Mouse (Mus musculus) CH12.LX (cell line): ENCODE measurements at regions not wholly inside any gene's neighbourhood (a gene's known extent, or its start where the extent isn't known, plus 50 kb on each side); places are given as distances from the start of the nearest gene placed in this dataset.

Experiments
- DNase-seq: peaks from one replicate; pipeline ENCODE4 v3.0.0-alpha.2; 2013; ENCODE audit errors: extremely low read depth
- H3K27ac ChIP-seq: 2 replicates; pipeline ENCODE4 v1.5.1; 2012; ENCODE audit warnings: low read depth, mild to moderate bottlenecking, control low read depth, moderate library complexity; ENCODE audit not compliant: insufficient read depth
- H3K27me3 ChIP-seq: replicated peaks from 2 replicates; pipeline ENCODE3; 2012; ENCODE audit warnings: inconsistent platforms
- H3K36me3 ChIP-seq, 2 experiments: replicated peaks in 1 of 2; 2 replicates each; pipeline versions ENCODE3 to v1.6.1; 2012; ENCODE audit warnings: inconsistent platforms in 1 of 2, low read length in 1 of 2, mild to moderate bottlenecking in 1 of 2, mixed read lengths in 1 of 2, moderate library complexity in 1 of 2; ENCODE audit not compliant: control insufficient read depth in 1 of 2, insufficient read depth in 1 of 2
- H3K4me1 ChIP-seq, 2 experiments: 2 replicates each; pipeline ENCODE4 v1.6.1; 2012; ENCODE audit warnings: inconsistent platforms in 1 of 2, moderate library complexity in 1 of 2; ENCODE audit not compliant: insufficient read depth in 2 of 2, control insufficient read depth in 1 of 2
- H3K4me2 ChIP-seq: 2 replicates; pipeline ENCODE4 v1.6.1; 2012; ENCODE audit warnings: low read depth, mild to moderate bottlenecking, control low read depth; ENCODE audit not compliant: poor library complexity, insufficient read depth, severe bottlenecking
- H3K4me3 ChIP-seq, 3 experiments: fragments of 150-350 bp in 1 of 3; sonication (generic) in 1 of 3; replicated peaks in 1 of 3; 2 replicates each; pipeline versions ENCODE3 to v1.5.1; 2011 to 2012; ENCODE audit warnings: low read depth in 2 of 3, low read length in 2 of 3, mild to moderate bottlenecking in 2 of 3, moderate library complexity in 2 of 3, control low read depth in 1 of 3, improper control_type of control experiment in 1 of 3, inconsistent platforms in 1 of 3, mixed read lengths in 1 of 3; ENCODE audit not compliant: poor library complexity in 1 of 3
- H3K79me2 ChIP-seq: replicated peaks from 2 replicates; pipeline ENCODE4 v1.6.1; 2012; ENCODE audit warnings: mild to moderate bottlenecking, moderate library complexity; ENCODE audit not compliant: control insufficient read depth, poor library complexity, insufficient read depth, severe bottlenecking; ENCODE audit errors: extremely low read depth
- H3K9ac ChIP-seq: 2 replicates; pipeline ENCODE4 v1.6.1; 2012; ENCODE audit warnings: low read depth, mild to moderate bottlenecking, control low read depth, moderate library complexity; ENCODE audit not compliant: insufficient read depth
- H3K9me3 ChIP-seq: replicated peaks from 2 replicates; pipeline ENCODE3; 2012; ENCODE audit warnings: low read length, inconsistent platforms, mixed read lengths
- CHD2 ChIP-seq: IDR thresholded peaks from 2 replicates; pipeline ENCODE4 v1.6.1; 2011; ENCODE audit warnings: low read length, improper control_type of control experiment
- CTCF ChIP-seq, 2 experiments: IDR thresholded peaks in 1 of 2; conservative IDR thresholded peaks in 1 of 2; 2 replicates each; pipeline ENCODE4 v1.5.1; 2011 to 2012; ENCODE audit warnings: low read depth in 2 of 2, low read length in 2 of 2, improper control_type of control experiment in 1 of 2, inconsistent platforms in 1 of 2, mild to moderate bottlenecking in 1 of 2, moderate library complexity in 1 of 2
- E2F4 ChIP-seq: IDR thresholded peaks from 2 replicates; pipeline ENCODE4 v1.6.1; 2011; ENCODE audit warnings: low read depth, low read length, improper control_type of control experiment; ENCODE audit not compliant: insufficient replicate concordance
- ELF1 ChIP-seq: IDR thresholded peaks from 2 replicates; pipeline ENCODE4 v1.6.1; 2014; ENCODE audit warnings: low read depth, mild to moderate bottlenecking, inconsistent platforms, low read length, improper control_type of control experiment
- EP300 ChIP-seq: IDR thresholded peaks from 2 replicates; pipeline ENCODE4 v1.6.1; 2011; ENCODE audit warnings: low read length, improper control_type of control experiment
- JUND ChIP-seq: conservative IDR thresholded peaks from 2 replicates; pipeline ENCODE4 v1.6.1; 2011; ENCODE audit warnings: low read depth, low read length, improper control_type of control experiment
- POLR2A ChIP-seq: IDR thresholded peaks from 2 replicates; pipeline ENCODE4 v1.6.1; 2011; ENCODE audit warnings: low read depth, mild to moderate bottlenecking, improper control_type of control experiment, low read length
- POLR2AphosphoS2 ChIP-seq: IDR thresholded peaks from 2 replicates; pipeline ENCODE4 v1.6.1; 2011; ENCODE audit warnings: low read depth, low read length, improper control_type of control experiment
- USF1 ChIP-seq: IDR thresholded peaks from 2 replicates; pipeline ENCODE4 v1.6.1; 2014; ENCODE audit warnings: low read depth, mild to moderate bottlenecking, inconsistent platforms, low read length, improper control_type of control experiment
- ZNF384 ChIP-seq: IDR thresholded peaks from 2 replicates; pipeline ENCODE4 v1.6.1; 2012; ENCODE audit warnings: low read depth, low read length, improper control_type of control experiment, inconsistent platforms
- dilution Hi-C: fragments of 300-500 bp; cut with MboI; formaldehyde crosslinking; loops from 2 replicates; pipeline ENCODE4 v1.14.3; 2020; ENCODE audit warnings: low sequenced_read_pairs; ENCODE audit not compliant: extremely low pct_unique_long_range_greater_than_20kb, extremely low pct_ligation_motif_present
- in situ Hi-C: fragments of 300-500 bp; cut with MboI; formaldehyde crosslinking; loops from 3 replicates; pipeline ENCODE4 v1.14.3; 2019; ENCODE audit warnings: low sequenced_read_pairs, low pct_ligation_motif_present, low pct_unique_long_range_greater_than_20kb, mixed read lengths

DNA sequence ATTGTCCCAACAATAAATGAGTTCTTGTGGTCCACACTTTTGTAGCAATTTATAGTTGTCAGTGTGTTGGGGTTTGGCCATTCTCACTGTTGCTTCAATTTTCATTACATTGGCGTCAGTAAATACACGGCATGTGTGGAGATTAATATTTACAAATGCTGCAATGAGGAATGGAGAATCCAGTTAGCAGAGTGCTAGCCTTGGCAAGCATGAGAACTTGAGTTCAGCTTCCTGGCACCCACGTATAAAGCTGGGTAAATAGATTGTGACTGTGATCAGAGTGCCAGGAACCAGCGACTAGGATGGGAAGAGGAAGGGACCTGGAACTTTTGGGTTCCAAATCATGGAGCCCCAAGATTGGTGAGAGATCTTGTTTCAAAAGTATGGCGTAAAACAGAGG lies 177.1 kb downstream of the Dusp6 start:
- DNase-seq, result no peak
- TF ChIP-seq POLR2AphosphoS2, result no peak
- TF ChIP-seq E2F4, result no peak
- no peaks in the 10 kb centered on the region for H3K36me3 ChIP-seq
- no peaks in the 10 kb centered on the region for H3K9me3 ChIP-seq
- no peaks in the 10 kb centered on the region for H3K79me2 ChIP-seq
- H3K4me2 ChIP-seq, result no peak overlapping the region
- no peak overlapping the region for H3K9ac ChIP-seq
- dilution Hi-C loops, result no loop called here
- no peak overlapping the region for H3K27ac ChIP-seq
- H3K4me1 ChIP-seq, result peaks cover 0 to 4% of the 10 kb centered on the region in 2 experiments; a peak in 1 of 4 replicates
- in situ Hi-C loops, result no loop called here
- no peak overlapping the region for H3K4me3 ChIP-seq
- H3K27me3 ChIP-seq, result no peaks in the 10 kb centered on the region

DNA sequence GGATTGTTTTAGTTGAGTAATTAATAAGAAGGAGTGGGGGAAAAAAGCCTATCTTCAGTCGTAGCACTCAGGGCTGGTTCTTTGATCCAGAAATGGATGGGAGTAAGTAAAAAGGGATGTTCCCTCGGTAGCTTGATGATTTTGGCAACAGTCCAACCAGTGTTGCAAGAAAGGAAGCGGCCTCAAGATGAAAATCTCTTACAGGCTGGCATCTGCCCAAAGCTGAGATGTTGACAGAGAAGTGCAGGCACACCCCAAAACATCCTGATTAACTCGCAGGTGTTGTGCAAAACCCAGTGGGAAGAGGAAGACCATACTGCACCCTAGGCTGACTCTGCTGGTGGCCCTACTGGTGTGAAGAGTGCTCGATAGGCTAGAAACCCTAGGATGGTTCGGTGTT lies 178.0 kb downstream of the Dusp6 start:
- no peak overlapping the region for H3K9ac ChIP-seq
- H3K4me3 ChIP-seq, result no peak overlapping the region
- H3K27ac ChIP-seq, result no peak overlapping the region
- no peaks in the 10 kb centered on the region for H3K9me3 ChIP-seq
- no peaks in the 10 kb centered on the region for H3K27me3 ChIP-seq
- H3K4me1 ChIP-seq, result peaks cover 0 to 4% of the 10 kb centered on the region in 2 experiments; a peak in 1 of 4 replicates
- TF ChIP-seq JUND, result no peak
- TF ChIP-seq POLR2A, result no peak
- TF ChIP-seq USF1, result no peak
- TF ChIP-seq CHD2, result no peak
- TF ChIP-seq EP300, result no peak
- no peak for TF ChIP-seq ZNF384
- no peaks in the 10 kb centered on the region for H3K79me2 ChIP-seq
- DNase-seq, result no peak
- dilution Hi-C loops (no loop called here), in situ Hi-C loops (no loop called here)
- H3K36me3 ChIP-seq, result no peaks in the 10 kb centered on the region
- no peak overlapping the region for H3K4me2 ChIP-seq

DNA sequence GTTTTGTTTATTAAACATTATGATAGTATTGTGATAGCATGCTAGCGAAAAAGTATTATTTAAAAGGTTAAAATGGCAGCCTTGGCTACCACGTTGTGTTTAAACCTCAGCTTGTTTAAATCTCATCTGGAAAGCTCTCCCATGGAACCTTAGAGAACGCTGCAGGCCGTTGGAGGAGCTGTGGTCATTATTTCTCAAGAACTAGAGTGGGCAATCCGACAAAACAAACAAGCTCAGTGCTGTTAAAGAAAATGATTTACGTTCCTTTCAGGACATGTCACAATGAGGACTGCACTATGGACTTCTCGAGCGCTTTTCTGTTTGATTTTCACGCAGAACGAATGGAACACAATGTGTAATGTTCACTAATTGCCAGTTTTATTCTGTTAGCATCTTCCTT lies 178.9 kb downstream of the Dusp6 start:
- no peaks in the 10 kb centered on the region for H3K9me3 ChIP-seq
- no peak overlapping the region for H3K4me2 ChIP-seq
- H3K36me3 ChIP-seq, result no peaks in the 10 kb centered on the region
- no peak overlapping the region for H3K9ac ChIP-seq
- no peaks in the 10 kb centered on the region for H3K79me2 ChIP-seq
- H3K27ac ChIP-seq, result no peak overlapping the region
- DNase-seq, result no peak
- dilution Hi-C loops, result no loop called here
- in situ Hi-C loops, result no loop called here
- no peak for TF ChIP-seq CTCF (conservative IDR thresholded peaks at IDR 0.05 in 1 of 2, IDR thresholded peaks at IDR 0.05 in 1 of 2; ENCODE audit: low read depth in 2 of 2, low read length in 2 of 2)
- no peak for TF ChIP-seq ELF1
- no peaks in the 10 kb centered on the region for H3K27me3 ChIP-seq
- no peak overlapping the region for H3K4me3 ChIP-seq
- H3K4me1 ChIP-seq, result peaks cover 0 to 4% of the 10 kb centered on the region in 2 experiments; a peak in 1 of 4 replicates
